Mouse (Mus musculus) cerebellum, adult 8-10 months (tissue): ENCODE results near the gene St8sia2.
"Not testable (repeated sequence)": the region's sequence is repeated elsewhere in the genome, so short reads cannot be mapped to it uniquely, and the experiment has no call there.

ENCODE experiments used
- DNase-seq: peaks from one replicate; pipeline ENCODE4 v3.0.0; 2022

St8sia2 gene

GRCm38 (mm10) chr7:73972157-73972556 lies 41.3 kb downstream of the St8sia2 start:
- not testable (repeated sequence) for DNase-seq

GRCm38 (mm10) chr7:73965164-73965563 lies 48.3 kb downstream of the St8sia2 start:
- DNase-seq: no peak

DNA sequence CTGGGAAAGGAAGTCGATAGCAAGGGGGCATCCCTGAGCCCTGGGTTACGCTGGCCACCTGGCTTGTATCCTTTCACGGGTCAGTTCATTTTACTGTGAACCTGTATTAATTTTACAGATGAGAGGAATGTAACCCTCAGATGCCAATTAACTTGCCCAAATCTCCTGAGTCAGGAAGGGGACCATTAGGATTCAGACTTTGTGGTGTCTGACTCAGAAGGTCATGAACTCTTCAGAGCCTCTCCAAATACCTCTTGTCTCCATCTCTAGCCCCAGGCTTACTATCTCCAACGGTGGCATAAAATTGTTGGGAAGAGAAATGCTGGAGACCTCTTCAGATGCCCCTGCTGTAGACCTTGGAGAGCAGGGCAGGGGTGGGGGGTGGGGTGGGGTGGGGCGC lies 51.1 kb downstream of the St8sia2 start:
- DNase-seq: no peak

DNA sequence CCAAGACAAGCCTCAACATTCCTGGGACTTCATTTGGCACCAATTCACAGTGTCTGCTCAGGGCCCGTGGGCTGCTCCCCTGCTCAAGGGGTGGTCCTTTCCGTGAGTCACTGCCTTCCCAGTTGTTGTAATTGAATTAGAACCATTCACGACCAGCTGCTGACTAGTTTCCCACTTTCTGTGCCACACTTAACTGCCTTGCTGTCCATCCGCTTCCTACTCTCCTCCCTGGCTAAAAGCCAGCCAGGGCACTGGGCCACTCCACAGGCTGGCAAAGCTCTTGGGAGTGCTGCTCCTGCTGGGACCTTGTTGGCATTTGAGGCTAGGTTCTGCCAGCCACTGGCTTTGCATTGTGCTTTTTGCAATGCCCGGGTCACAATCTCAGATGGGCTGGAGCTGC lies 59.0 kb downstream of the St8sia2 start:
- peak; percentile 40 for DNase-seq

DNA sequence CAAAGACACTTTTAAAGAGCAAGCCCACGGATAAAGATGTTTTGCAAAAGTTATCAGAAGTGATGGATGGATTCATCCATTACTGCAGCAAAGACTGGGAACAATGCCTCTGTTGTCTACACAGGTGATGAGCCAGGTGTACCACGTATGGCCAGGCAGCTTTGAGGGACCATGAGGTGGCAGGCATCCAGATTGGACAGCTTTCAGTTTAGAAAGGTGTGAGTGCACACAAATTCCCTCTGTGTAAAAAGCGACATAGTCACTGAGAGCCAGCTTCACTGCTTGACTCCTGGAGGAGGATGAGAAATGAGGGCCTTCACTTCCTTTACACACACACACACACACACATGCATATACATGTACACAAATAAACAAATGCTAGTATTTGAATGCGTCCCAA lies 60.4 kb downstream of the St8sia2 start:
- peak; percentile 7 for DNase-seq

DNA sequence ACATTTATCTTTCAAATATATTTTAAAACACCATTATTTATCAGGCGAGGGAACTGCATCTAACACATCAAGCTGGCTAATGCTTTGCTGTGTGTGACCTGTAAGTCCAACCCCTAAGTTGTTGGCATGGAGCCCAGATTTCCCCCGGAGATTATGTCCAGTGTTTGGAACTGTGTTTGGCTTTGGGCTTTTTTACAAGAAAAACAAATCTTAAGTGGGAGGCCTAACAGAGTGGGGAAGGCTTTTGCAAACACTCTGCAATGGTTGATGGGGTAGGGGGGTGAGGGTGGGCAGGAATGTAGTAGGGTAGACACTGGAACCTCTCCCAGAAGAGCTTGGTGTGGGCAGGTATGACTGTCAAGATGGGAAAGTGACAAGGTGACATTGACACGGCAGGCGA lies 71.8 kb downstream of the St8sia2 start:
- DNase-seq: no peak

DNA sequence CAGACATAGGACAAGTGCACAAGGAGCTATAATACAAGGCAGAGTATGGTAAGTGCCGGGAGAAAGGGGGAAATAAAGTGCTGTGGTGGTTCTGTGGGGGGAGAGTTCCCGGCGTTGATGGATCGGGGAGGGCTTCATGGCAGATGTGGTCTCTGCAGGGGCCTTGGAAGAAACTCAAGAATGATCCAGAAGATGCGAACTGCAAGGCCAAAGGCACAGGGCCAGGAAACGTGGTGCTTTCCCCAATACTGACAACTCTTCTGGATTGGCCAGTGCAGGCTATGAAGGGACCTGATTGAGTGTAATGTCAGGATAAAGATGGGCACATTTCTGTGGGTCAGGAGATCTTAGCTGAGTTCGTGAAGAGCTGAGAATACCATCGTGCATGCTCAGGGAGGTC lies 74.3 kb downstream of the St8sia2 start:
- DNase-seq: no peak

DNA sequence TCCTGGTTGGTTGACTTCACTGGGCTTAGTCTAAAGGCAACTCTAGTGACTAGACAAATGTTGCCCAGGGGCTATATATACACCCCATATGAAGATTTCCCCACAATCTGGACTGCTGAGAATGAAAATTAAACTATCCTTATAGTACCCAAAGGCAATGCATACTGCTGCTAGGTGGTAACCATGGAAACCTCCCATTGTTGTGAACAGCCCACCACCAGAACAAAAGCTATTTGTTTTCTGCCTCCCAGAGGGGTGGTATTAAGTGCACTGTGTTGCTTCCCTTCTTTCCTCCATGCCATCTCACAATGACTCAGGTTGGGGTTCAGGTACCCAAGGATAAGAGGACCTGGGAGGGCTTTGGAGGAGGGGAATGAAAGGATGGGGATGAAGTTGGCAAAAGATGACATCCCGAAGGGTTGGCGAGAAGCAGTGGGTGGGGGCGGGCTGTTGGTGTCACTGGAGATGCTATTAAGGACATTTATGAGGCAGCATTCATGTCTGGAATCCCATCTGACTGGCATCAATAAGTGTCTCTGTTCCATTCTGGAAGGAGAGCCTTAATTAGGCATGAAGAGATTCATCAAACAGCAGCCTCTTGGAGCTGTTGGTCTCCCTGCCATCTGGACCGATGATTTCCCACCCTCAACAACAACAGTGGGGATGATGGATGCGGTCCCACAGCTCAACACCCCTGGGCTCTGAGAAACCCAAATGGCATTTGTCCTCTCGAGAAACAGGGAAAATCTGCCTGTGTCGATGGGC lies 75.3 kb downstream of the St8sia2 start:
- no peak for DNase-seq

DNA sequence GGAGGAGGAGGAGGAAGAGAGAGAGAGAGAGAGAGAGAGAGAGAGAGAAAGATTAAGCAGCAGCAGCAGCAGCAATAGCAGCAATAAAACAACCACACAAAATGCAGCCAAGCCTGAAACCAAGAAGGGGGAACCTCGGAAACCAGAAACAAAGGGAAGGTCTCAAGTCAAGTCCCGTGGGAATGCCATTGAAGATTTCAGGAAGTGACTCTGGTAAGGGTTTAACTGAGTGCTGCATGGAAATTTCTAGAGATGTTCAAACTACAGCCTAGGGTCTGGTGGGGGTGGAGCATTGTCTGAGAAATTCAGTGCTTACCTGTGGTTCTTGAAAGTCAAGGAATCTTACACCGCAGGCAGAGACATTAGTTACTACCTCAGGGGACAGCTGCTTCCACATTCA lies 77.4 kb downstream of the St8sia2 start:
- no peak for DNase-seq

GRCm38 (mm10) chr7:73935703-73936102 lies 77.8 kb downstream of the St8sia2 start:
- no peak for DNase-seq

- no peak for DNase-seq
Observed at GRCm38 (mm10) chr7:73933036-73933435, 80.5 kb downstream of the St8sia2 start.

GRCm38 (mm10) chr7:73920921-73921485 lies 92.5 kb downstream of the St8sia2 start:
- DNase-seq: no peak

GRCm38 (mm10) chr7:73917633-73918311 lies 95.7 kb downstream of the St8sia2 start:
- DNase-seq: peak; percentile 79

- no peak for DNase-seq
Observed at GRCm38 (mm10) chr7:73911899-73912298, 101.6 kb downstream of the St8sia2 start.

DNA sequence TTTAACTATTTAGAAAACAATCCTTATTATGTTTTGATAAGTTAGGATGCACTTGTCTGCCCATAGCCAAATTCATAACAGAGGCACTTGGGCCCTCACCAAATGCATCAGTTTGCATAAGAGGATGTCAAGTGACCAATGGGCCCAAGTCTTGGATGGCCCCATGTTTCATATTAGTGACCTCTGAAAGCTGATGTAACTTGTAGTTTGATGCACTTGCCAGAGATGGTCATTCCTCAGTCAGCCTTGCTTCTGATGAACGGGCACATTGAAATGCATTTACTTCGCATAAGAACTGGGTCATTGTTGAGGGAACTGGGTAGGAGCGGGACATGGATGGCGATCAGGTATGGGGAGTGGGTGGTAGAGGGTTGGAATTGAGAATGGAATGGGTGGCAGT lies 102.6 kb downstream of the St8sia2 start:
- DNase-seq: no peak

DNA sequence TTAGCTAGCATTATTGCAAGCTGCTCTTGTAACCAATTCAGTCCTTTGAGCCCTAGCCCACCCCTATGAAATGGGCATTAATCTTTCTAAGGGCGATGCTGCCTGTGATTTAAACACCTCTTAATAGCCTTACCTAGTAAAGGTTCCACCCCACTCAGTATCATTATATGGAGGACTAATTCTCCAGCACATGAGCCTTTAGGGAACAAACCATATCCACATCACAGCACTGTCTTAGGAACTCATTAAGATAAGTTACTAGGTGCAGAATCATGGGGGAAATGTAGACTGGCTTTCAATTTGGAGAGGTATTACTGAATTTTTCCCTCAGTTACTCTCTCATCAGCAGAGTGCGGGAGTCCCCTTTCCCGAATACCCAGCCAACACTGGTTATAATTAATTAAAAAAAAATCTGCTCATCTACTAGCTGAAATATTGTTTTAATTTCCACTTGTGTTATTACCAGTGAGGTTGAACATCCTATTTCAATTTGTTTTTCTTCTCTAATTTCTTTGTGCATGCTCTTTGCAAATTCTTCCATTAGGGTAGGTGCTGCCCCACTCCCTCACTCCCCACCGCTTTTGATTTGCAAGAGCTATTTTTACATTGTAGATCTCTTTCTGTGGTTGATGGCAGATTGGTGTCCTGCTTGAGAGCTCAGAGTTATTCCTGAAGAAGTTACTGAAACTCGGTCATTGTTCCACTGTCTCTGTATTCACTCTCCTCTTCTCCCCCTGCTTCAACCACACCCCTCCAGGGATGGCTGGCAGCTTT lies 103.9 kb downstream of the St8sia2 start:
- DNase-seq: no peak

- DNase-seq: no peak
Observed at GRCm38 (mm10) chr7:73894506-73894905, 119.0 kb downstream of the St8sia2 start.

- no peak for DNase-seq
Observed at GRCm38 (mm10) chr7:73891830-73892229, 121.7 kb downstream of the St8sia2 start.

DNA sequence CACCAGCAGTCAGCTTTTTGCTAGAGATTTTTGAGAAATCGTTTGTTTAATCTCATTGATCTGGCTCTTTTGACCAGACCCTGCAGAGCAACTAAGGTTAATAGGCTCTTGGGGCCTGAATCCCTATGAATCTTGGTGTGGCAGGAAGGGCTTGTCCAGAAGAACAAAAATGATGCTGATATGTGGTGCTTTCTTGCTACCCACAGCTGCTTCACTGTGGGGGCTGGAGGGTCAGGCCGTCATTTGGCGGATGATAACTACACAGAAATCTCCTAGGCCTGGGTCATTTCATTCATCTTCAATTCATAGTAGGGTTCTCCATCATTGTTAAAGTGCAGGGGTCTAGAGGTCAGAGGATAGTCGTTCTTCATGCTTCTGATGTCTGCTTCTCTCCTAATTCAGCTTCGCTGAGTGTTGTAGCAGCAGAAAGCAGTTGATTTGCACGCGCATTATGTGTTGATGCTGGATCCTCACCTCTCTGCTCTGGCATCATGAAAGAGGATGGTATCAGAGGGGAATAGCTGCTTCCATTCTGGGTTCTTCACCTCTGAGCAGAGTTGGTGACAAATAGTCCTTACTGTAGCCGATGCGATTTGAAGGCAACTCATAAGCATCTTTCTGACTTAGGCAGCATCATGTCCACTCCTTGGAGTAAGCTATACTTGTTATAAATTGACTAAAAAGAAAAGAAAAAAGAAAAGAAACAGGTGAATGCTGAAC lies 122.4 kb downstream of the St8sia2 start:
- DNase-seq: no peak

- no peak for DNase-seq
Observed at GRCm38 (mm10) chr7:73890466-73890865, 123.0 kb downstream of the St8sia2 start.
